Mouse (Mus musculus) yolk sac, embryonic 10.5 days (tissue): ENCODE measurements around the gene Gm20388.

Experiments
- DNase-seq: peaks from one replicate; pipeline ENCODE4 v3.0.0-alpha.2; 2017; ENCODE audit warnings: low spot score

Gm20388 gene

DNA sequence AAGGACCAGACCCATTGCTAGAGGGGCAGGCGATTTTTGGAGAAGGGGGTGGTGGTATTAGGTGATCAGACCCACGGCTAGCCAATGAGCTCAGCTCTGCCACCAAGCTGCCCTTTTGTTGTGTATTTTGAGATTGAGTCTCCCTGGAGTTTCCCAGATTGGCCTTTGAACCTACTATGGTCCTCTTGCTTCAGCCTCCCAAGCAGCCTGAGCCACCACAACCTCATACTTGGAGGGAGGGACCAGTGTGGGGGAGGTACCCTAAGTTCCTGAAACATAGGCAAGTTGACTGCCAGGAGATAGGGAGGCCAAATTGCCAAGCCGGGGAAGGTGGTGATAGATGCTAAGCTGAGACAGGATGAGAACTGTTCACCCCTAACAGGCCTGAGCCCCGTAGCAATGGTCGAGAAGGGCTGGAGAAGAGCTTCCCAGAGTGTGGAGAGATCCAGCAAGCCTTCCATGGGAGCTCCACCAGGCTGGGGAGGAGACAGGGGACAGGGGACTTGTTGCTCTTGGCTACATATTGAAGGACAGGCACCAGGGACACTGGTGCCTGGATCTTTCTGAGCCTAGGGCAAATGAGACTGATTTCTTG, 600.3 kb downstream of the Gm20388 start:
- no peak for DNase-seq

DNA sequence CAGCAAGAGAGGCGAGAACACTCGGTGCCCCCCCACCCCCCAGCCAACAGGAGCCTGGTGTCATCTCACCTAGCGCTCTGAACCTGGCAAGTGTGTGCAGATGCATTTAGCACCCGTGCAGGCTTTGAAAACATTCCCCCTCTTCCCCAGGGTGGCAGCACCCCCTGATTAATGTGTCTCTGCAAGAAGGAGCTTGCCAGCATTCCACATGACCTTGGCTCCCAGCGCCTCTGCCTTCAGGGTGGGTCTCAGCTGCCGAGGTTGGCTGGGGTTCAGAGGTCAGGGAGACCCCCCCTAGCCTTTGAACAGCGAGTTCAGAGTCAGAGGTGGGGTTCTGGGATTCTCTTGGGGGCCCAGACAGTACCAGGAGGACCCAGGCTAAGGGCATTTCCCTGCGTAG, 601.1 kb downstream of the Gm20388 start:
- no peak for DNase-seq

DNA sequence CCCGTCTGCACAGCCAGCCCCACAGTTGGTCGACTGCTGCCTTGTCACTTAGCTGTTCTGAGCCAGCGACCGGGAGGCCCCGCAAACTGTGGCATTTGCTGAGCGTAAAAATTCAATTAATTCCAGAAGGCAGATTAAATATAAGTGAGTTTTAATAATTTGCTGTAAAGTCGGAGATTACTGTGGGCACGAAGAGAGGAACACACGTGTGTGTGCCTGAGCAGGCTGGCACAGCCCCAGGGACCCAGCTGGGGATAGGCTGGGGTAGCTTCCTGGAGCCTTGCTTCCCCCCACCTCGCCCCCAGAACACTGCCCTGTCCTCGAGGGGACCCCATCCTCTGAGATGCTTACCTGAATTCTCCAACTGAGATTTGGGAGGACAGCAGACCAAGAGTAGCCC, 601.7 kb downstream of the Gm20388 start:
- no peak for DNase-seq

DNA sequence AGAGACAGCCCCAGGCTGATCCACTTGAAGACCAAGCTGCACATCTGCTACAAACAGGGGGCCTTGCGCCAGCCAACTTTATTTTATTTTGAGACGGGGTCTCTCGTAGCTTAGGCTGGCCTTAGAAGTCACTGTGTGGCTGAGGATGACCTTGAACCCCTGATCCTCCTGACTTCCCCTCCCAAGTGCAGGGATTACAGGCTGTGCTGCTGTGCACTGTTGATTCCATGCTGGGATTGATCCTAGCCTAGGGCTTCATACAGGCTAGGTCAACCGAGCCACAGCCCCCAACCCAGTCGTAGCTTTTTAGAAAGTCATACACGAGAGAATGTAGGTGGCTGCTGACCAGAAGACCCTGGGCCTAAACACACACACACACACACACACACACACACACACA, 602.5 kb downstream of the Gm20388 start:
- no peak for DNase-seq

DNA sequence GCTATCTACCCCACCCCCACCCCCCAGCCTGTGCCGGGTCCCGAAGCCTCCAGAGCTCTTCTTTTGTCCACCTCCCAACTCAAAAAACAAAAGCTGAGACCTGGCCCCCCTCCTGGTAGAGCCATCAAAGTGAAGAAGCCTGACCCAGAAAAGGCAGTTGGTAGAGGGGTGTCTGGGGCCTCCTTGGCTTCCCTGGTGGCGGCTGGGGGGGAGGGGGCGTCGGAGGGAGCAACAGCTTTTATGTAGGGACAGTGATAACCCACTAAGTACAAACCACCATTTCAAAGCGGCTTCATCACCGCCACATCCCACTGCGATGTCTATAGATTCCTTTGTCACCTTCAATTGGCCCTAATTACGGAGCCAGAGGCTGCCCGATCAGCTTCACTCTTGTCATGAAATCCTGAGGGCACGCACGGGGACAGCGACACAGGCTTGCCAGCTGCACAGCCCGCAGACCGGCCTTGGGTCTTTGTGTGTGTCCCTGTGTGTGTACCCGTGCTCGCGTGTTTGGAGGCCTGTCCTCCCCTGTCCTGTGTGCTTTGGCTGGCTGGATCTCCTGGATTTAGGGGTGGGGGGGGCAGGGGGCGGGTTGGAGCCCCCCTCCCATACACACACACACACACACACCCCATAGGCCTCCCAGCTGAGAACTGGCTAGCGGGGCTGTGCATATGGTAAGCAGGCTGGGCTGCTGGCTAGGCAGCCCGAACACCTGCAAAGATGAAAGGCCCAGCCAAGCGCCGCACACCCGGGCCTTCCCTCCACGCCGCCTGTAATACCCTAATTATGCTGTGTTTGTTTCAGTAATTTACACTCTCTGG, 603.2 kb downstream of the Gm20388 start:
- DNase-seq, result no peak

DNA sequence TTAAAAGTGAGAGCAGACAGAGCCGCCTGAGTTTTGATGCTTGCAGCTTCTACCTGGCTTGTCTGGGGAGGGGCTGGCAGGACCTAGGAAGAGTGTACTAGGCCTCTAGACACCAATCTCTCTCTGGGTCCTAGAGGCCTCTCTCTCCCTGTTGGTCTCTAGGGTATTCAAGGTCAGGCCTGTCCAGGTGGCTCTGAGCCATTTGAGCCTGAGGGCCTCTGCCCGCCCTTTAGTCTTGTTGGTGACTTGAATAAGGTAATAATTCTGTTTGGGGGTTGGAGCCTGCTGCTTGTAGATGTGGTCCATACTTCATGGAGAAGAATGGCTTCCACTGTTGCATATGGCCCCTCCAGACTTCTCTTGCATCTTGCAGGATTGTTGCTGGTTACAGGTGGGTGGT, 604.6 kb downstream of the Gm20388 start:
- DNase-seq, result no peak

DNA sequence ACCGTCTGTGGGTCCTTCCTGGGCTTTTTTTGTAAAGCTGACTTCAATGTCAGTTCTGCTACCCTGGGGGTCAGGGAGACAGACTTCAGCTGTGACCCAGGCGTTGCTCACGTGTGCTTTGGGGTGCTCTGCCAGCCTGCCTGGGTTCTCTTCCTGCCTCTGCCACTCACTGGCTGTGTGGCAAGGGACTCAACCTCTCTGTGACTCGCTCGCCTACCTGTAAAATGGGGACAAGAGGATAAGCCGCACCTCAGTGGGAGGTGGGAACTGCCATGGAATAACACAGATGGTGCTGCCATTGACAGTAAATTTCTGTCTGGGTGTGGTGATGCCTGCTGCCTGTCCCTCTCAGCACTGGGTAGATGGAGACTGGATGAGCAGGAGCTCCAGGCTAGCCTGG, 605.0 kb downstream of the Gm20388 start:
- no peak for DNase-seq

DNA sequence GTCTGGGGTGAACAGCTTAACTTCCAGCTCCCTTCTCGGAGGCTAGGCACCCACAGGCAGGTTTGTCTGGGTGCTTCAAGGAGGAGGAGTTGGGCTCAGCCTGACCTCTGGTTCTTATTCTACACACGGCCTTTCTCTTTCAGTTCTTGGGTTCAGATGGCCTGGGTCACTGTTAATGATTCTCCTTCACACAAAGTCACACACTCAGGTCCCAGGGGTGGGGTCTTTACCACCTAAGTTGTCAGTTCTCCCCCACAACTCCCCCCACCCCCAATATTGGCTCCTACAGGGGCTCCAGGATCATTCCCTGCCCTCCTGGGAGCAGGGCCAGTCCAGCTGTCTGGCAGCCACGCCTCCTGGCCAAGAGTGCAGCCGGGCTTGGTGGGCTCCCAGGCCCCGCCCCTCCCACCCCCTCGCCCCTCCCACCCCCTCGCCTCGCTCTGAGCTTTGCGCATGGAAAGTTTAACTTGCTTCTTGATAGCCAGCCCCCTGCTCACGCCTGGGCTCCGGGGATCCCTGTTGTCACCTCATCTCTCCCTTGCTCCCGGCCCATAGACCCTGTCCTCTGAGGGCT, 605.6 kb downstream of the Gm20388 start:
- DNase-seq, result peak; percentile 71

DNA sequence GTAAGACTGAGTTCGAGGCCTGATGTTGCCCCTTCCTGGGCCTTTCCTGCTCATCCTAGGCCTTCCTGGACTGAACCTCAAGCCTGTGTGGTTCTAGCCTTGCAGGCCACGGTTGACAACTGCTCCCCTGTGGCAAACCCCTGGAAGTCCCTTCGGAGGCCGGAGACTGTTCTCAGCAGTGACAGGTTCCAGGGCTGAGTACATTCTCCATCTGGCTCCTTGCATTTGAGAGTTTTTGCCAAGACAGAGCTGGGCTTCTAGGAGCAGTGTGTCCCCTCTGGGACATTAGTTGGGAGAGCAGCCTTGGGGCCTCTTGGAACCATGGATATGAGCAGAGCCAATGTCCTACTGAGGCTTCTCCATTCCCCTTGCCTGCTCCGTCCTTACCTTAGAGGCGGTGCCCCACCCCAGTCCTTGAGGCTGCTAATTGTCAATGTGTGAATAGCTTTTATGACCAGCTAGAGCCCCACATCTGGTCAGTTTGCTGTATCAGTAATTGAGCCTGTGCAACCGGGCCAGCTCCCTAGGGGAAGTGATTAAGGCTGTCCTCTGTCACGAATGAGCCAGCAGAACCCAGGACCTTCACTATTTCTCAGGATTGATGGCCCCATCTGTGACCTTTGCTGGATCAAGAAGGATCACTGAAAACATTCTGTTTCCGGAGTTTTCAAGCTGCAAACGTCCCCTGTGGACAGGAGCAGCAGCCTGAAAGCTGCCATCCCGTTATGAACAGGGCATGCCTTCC, 607.2 kb downstream of the Gm20388 start:
- DNase-seq, result no peak

DNA sequence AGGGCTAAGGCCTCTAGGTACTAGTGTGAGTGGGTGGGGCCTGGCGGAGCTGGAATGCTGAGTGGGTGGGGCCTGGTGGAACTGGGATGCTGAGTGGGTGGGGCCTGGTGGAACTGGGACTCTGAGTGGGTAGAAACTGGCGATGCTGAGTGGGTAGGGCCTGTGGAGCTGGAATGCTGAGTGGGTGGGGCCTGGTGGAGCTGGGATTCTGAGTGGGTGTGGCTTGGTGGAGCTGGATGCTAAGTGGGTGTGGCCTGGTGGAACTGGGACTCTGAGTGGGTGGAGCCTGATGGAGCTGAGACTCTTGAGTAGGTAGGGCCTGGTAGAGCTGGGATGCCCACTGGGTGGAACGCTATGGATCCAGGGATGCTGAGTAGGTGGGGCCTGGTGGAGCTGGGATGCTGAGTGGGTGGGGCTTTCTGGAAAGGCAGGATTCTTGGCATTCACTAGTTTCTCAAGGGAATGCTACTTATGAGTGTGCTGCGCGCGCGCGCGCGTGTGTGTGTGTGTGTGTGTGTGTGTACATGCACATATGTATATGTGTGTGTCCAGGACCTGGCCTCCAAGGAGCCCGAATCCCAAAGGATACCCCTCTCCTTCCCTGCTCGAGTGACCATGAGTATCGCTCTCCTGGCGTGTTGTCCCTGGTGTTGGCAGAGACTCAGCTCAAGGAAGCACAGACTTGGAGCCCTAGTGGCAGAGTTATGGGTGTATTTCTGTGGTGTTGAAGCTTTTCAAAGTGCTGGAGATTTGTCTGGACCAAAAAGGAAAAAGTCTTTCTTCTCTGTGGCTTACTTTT, 608.3 kb downstream of the Gm20388 start:
- peak; percentile 32 for DNase-seq

DNA sequence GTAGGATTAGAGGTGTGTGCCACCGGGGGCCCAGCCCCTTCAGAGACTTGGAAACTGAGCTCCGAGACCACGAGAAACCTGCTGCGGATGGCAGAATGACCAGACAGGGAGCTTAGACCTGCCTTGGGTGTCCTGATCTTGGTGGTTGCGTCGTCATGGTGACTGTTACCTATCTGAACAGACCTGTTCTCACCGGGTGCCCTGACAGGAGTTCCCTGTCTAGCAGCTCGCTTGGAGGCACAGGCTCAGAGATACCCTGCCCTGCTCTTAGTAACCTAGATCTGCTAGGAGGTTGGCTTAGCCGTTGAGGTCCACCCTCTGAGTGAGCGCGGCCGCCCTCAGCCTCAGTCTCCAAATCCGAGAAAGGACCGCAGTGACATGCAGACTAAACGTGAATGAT, 609.6 kb downstream of the Gm20388 start:
- no peak for DNase-seq

DNA sequence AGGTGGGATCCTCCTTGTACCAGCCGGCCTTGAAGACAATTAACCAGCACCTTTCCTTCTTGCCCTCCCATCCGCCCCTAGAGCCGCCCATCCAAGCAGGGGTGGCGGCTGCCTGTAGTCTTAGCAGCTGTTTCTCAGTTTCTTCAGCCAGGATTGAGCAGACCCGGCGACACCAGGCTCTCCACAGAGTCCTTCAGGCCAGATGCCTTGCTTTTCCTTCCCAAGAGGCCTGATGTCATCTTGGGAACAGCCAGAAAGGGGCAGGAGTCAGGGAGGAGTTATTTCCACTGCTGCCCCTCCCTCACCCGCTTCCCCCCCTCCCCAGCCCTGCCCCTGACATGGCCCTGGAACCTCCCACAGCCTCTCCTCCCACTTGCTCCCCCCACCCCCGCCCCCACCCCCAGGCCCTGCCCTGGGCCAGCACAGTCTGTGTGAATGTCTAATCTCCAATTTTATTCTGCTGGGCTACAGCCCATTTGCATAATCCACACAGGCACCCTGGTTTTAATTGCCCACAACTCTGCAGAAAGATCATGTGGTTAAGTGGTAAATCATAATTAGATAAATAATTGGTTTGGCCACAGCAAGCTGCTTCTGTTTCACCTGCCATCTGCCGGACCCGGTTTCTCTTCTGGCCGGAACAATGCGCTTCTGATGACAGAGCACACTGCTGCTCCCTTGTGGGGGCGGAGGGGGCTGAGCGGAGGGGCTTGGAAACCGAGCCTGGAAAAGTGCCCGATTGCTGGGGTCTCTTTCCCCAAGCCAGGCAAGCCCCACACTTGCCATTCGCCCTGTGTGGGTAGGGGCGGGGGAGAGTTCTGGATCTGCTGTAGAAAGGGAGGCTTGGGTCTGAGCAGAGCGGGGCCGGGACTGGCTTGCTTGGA, 610.3 kb downstream of the Gm20388 start:
- peak; percentile 39 for DNase-seq

DNA sequence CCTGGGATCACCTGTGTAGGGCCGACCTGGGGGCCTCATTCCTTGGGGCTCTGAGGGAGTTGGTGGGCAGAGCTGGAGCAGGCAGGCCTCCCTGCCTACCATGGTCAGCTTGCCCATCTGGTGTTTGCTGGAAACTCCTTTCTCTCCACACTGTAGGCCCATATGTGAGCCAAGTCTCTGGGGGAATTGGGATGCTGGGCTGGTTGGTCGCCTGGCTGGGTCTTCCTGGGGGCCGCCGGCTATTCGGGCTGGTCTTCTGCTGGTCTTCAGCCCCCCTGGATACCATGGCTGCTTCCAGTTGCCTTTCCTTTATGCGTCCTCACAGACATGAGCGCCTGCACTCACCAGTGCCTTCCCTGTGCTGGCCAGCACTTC, 610.9 kb downstream of the Gm20388 start:
- no peak for DNase-seq

DNA sequence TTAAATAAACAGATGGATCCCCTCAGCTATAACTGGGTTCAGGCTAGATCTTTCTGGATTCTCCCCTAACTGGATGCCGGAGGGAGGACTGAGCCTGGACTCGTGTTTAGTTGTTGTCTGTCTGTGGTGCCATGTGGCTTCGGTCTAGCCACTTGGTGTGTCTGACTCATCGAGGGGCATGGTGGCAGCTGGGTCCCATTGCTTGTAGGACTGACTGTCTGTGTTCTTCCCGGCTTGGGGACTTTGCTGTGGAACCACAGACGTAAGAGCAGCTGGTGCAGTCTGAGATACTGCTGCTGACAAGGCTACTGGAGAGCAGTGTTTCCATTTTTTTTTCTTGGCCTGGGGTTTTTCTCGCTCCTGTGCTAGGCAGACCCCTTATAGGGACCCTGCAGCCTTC, 613.0 kb downstream of the Gm20388 start:
- DNase-seq, result no peak

DNA sequence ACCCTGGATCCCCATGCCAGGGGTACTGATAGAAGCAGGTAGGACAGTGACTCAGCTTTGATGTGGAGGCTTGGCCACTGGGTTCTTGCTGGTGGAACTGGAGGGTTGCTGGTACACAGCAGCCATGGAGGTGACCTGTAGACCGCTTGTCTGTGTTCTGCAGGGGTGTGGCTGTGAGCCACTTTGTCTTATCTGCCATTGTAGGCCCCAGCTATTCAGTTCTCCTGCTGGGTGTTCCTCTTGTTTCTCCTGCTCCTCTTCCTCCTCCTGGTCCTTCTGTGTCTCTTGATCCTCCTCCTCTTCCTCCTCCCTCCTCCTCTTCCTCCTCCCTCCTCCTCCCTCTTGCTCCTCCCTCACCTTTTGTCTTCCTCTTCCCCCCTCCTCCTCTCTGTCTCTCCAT, 614.5 kb downstream of the Gm20388 start:
- DNase-seq, result no peak

DNA sequence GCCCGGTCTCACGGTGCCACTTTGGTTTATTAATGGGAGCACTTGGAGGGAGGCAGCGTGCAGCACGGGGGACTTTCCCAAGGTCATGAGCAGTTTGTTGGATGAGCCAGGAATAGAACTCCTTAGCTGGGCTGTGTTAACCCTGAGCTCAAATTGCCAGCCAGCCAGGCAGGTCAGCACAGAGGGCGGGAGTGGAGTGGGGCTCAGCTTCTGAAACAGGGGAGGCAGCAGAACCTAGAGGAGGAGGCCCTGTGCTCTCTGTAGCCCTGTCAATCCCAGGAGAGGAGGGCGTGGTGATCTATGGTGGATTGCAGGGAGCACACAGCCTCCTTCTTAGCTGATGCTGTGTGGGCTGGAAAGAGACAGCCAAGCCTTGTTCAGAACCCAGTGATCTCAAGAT, 615.2 kb downstream of the Gm20388 start:
- no peak for DNase-seq

DNA sequence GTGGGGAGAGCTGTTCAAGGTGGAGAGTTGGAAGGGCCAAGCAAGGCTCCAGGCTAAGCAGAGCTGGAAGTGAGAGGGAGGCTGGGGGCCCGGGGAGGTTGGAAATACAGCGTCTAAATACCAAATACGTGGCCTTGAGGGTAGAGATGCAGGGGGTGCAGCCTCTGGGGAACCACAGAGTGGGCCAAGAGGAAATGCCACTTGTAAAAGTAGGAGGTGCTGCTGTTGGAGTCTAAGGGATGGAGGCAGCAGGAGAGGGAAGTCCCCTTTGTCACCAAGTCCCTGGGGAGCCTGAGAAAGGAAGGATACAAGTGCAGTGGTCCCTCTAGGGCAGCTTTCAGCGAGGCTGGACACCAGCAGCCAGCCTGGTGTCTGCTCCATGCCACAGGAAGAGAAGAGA, 615.9 kb downstream of the Gm20388 start:
- no peak for DNase-seq

DNA sequence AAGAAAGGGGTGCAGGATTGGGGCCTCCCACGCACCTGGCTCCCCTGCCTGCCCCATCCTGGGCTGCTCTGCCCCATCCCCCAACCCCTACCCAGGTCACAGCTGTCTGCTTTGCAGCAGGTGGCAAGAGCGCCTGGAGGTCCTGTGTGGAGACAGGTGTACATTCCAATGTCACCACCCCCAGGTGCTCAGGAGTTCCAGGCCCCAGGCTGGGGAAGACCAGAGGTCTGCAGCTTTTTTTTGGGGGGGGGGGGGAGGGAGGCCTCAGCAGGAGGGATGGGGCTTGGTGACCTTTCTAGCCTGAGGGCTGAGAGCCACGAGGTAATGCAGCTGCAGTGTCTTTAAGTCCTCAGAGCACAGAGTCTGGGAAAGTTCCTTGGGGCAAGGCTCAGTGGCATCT, 617.7 kb downstream of the Gm20388 start:
- DNase-seq, result no peak

DNA sequence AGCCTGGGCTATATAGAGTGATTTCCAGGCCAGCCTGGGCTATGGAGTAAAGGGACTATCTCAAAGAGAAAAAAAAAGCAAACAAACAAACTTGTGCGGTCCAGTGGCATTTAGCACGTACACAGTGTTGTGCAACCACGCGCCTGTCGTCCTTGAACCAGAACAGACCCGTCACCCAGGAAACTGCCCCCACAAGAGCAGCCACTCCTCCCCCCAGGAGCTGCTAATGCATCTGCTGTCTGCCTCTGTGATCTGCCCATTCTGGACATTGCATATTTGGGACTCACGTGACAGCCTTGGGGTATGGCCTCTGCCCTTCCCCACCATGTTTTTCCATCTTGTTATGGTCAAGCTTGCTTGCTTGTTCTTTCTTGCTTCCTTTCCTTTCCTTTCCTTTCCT, 618.6 kb downstream of the Gm20388 start:
- peak; percentile 76 for DNase-seq

DNA sequence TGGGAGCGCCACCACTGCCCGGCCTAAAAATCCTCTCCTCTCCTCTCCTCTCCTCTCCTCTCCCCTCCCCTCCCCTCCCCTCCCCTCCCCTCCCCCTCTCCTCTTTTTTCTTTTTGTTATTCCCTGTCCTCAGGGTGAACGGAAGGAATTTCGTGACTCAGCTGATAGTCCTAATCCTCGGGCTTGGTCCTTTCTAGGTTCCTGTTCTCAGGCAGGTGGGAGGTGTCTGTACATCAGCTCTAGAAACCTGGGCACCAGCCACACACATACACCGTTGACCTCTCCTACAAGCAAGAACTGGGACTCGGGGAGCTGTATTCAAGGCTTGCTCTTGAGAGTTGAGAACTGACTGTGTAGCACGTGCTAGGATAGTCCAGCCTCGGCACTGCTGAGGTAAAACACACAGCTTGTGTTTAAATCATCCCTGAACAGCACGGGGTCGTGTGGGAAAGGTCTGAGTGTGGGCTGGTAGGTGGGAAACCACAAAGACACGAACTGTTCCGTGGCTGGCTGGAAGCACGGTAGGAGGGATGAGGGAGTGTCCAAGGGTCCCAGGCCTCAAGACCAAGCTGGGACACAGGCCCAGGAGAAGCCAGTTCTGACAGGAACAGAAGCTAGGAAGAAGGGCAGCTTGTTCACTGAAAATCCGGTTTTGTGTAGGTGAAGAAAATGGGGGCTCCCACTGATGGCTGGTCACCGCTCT, 620.5 kb downstream of the Gm20388 start:
- DNase-seq, result no peak
